Mouse (Mus musculus) ES-E14 (cell line): ENCODE measurements around the gene Sfxn2.

Experiments used
- CHD2 ChIP-seq: IDR thresholded peaks from 2 replicates; pipeline ENCODE4 v1.6.1; 2014; ENCODE audit warnings: mild to moderate bottlenecking, low read depth, low read length, inconsistent platforms
- HCFC1 ChIP-seq: IDR thresholded peaks from 2 replicates; pipeline ENCODE4 v1.6.1; 2012; ENCODE audit warnings: low read length, inconsistent platforms, borderline replicate concordance; ENCODE audit not compliant: insufficient read depth
- MAFK ChIP-seq: IDR thresholded peaks from 2 replicates; pipeline ENCODE4 v1.6.1; 2014; ENCODE audit warnings: mild to moderate bottlenecking, low read depth, low read length, inconsistent platforms; ENCODE audit not compliant: insufficient read depth

- no peak for TF ChIP-seq MAFK
- TF ChIP-seq HCFC1: no peak
- no peak for TF ChIP-seq CHD2
Measured at GRCm38 (mm10) chr19:46542750-46543149, 30.4 kb upstream of the Sfxn2 start.
